Mouse (Mus musculus): ENCODE data around the gene Crkl. TPM values are rescaled to one million over a fixed set of nuclear protein-coding genes. Genes with fewer than 3 reads are reported as not detected.
"Not testable (repeated sequence)": the region's sequence is repeated elsewhere in the genome, so short reads cannot be mapped to it uniquely, and the experiment has no call there.

The Crkl gene
- total RNA-seq, 2 experiments from 2014 or later = 32.1 to 35.0 TPM

GRCm38 (mm10) chr16:17481465-17481864 lies 29.7 kb downstream of the Crkl start:
- no peak for DNase-seq (ENCODE audit: low spot score in 2 of 2)

- no peak for DNase-seq (ENCODE audit: low spot score in 2 of 2)
Observed at GRCm38 (mm10) chr16:17486505-17486904, 34.7 kb downstream of the Crkl start.

GRCm38 (mm10) chr16:17488478-17489468 lies 37.0 kb downstream of the Crkl start:
- no peak for DNase-seq (ENCODE audit: low spot score in 2 of 2)

GRCm38 (mm10) chr16:17489469-17490111 lies 37.8 kb downstream of the Crkl start, which contains the start of gene Aifm3:
Gene Aifm3, plus strand, starts transcription at chr16:17489611.
- no peak for DNase-seq (ENCODE audit: low spot score in 2 of 2)

GRCm38 (mm10) chr16:17491154-17491553 lies 39.4 kb downstream of the Crkl start:
- no peak for DNase-seq (ENCODE audit: low spot score in 2 of 2)

- no peak for DNase-seq (ENCODE audit: low spot score in 2 of 2)
Observed at GRCm38 (mm10) chr16:17491896-17492561, 40.2 kb downstream of the Crkl start.

- no peak for DNase-seq (ENCODE audit: low spot score in 2 of 2)
Observed at GRCm38 (mm10) chr16:17496499-17497305, 44.9 kb downstream of the Crkl start.

GRCm38 (mm10) chr16:17499249-17499883 lies 47.6 kb downstream of the Crkl start:
- DNase-seq (ENCODE audit: low spot score in 2 of 2) = no peak

- DNase-seq (ENCODE audit: low spot score in 2 of 2) = no peak
Observed at GRCm38 (mm10) chr16:17502681-17503080, 50.9 kb downstream of the Crkl start.

GRCm38 (mm10) chr16:17507018-17507552 lies 55.3 kb downstream of the Crkl start:
- no peak for DNase-seq (ENCODE audit: low spot score in 2 of 2)

GRCm38 (mm10) chr16:17508031-17508430 lies 56.2 kb downstream of the Crkl start:
- DNase-seq (ENCODE audit: low spot score in 2 of 2) = not testable (repeated sequence)

- peak; percentile 68 to 79 for DNase-seq (ENCODE audit: low spot score in 2 of 2)
Observed at GRCm38 (mm10) chr16:17508546-17509239, 56.9 kb downstream of the Crkl start, which contains the start of gene Lztr1. Gene Lztr1, plus strand, starts transcription at chr16:17508688.

- no peak for DNase-seq (ENCODE audit: low spot score in 2 of 2)
Observed at GRCm38 (mm10) chr16:17509240-17509597, 57.4 kb downstream of the Crkl start.

GRCm38 (mm10) chr16:17510143-17510542 lies 58.4 kb downstream of the Crkl start:
- no peak for DNase-seq (ENCODE audit: low spot score in 2 of 2)

- DNase-seq (ENCODE audit: low spot score in 2 of 2) = no peak
Observed at GRCm38 (mm10) chr16:17510686-17511085, 58.9 kb downstream of the Crkl start.

- no peak for DNase-seq (ENCODE audit: low spot score in 2 of 2)
Observed at GRCm38 (mm10) chr16:17511431-17511830, 59.6 kb downstream of the Crkl start.

- no peak for DNase-seq (ENCODE audit: low spot score in 2 of 2)
Observed at GRCm38 (mm10) chr16:17518910-17519309, 67.1 kb downstream of the Crkl start.

GRCm38 (mm10) chr16:17524156-17524555 lies 72.4 kb downstream of the Crkl start:
- no peak for DNase-seq (ENCODE audit: low spot score in 2 of 2)

- no peak for DNase-seq (ENCODE audit: low spot score in 2 of 2)
Observed at GRCm38 (mm10) chr16:17525524-17525923, 73.7 kb downstream of the Crkl start.
